Mouse (Mus musculus) heart, embryonic 16.5 days (tissue): ENCODE data around the gene Wdr48. TPM values are rescaled to one million over a fixed set of nuclear protein-coding genes. Genes with fewer than 3 reads are reported as not detected.
A peak's percentile ranks its signal among the peaks of the same experiment; 100 is the strongest.

Source experiments
- ATAC-seq: fragments of 200-750 bp; cut with Nextera tagmentation; replicated peaks from 2 replicates; pipeline ENCODE4 v1.8.0; 2017; ENCODE audit warnings: moderate number of reproducible peaks; ENCODE audit not compliant: insufficient read depth, low FRiP score; ENCODE audit errors: extremely low read depth
- H3K27ac ChIP-seq: fragments of 300-500 bp; sonication (generic); 2 replicates; pipeline ENCODE4 v1.5.1; 2014; ENCODE audit warnings: mild to moderate bottlenecking, low read length, control low read depth, moderate library complexity
- H3K27me3 ChIP-seq: fragments of 300-500 bp; sonication (generic); 2 replicates; pipeline ENCODE4 v1.6.1; 2014; ENCODE audit warnings: low read length, mixed read lengths; ENCODE audit not compliant: control insufficient read depth, insufficient read depth
- H3K36me3 ChIP-seq: fragments of 300-500 bp; sonication (generic); 2 replicates; pipeline ENCODE4 v1.6.1; 2014; ENCODE audit not compliant: control insufficient read depth, insufficient read depth
- H3K4me1 ChIP-seq: fragments of 300-500 bp; sonication (generic); 2 replicates; pipeline ENCODE4 v1.6.1; 2014; ENCODE audit warnings: low read length, mixed read lengths; ENCODE audit not compliant: control insufficient read depth, insufficient read depth
- H3K4me2 ChIP-seq: fragments of 300-500 bp; sonication (generic); 2 replicates; pipeline ENCODE4 v1.6.1; 2014; ENCODE audit warnings: low read depth, mild to moderate bottlenecking, control low read depth, low read length
- H3K4me3 ChIP-seq: fragments of 300-500 bp; sonication (generic); 2 replicates; pipeline ENCODE4 v1.5.1; 2014; ENCODE audit warnings: mild to moderate bottlenecking, control low read depth, low read length
- H3K9ac ChIP-seq: fragments of 300-500 bp; sonication (generic); 2 replicates; pipeline ENCODE4 v1.6.1; 2014; ENCODE audit warnings: low read length, control low read depth
- H3K9me3 ChIP-seq: fragments of 300-500 bp; sonication (generic); replicated peaks from 2 replicates; pipeline ENCODE4 v1.6.1; 2016; ENCODE audit warnings: low read length; ENCODE audit not compliant: control insufficient read depth
- WGBS: fragments of 180-500 bp; shearing (Covaris S2); extraction: QIAGEN DNeasy Blood & Tissue Kit; methylation state at CpG from one replicate; pipeline ENCODE4 v1.1.7; 2014; 5-methylcytosine and 5-hydroxymethylcytosine counted together
- polyA plus RNA-seq: library from polyadenylated mRNA; unstranded; fragments of >200 nt; fragmentation: Nextera tagmentation; extraction: Ambion mirVana; gene quantifications from 2 replicates; pipeline ENCODE4 v1.2.1, GENCODE M21; 2015

Gene Wdr48
- polyA plus RNA-seq, 1 experiment from 2014 or later, result 36.1 TPM

DNA sequence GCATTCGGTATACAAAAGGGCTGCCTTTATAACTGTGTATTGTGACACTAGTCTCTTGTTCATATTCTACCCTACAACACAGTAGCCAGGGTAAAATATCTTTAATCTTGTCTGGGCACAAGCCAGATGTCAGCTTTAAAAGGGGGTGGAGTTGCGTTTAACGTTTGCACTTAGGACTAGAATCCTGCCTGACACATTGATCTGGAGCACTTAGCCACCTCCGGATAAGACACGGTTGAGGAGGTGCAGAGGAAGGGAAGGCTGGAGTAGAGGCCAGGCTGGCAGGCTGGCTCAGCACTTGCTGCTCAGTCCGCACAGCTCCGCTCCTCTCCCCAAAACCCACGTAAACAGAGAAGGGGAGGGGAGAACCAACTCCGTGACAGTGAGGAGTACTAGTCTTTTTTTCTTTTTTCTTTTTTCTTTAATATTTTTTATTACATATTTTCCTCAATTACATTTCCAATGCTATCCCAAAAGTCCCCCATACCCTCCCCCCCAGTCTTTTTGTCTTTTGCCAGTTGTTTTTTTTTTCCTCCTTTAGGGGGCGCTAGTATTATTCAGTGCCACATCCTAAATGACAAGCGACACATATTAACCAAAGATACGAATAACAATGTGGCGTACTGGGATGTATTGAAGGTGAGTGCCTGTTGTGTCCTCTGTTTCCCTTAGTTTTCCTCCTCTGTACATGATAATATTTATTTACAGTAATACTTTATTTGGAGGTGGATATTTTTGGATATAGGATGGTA lies 18.6 kb downstream of the Wdr48 start:
- Histone ChIP-seq H3K36me3 (peaks cover 55% of the 10 kb centered on the region), H3K27ac (no peak overlapping the region), H3K9ac (no peak overlapping the region), H3K4me1 (no peaks in the 10 kb centered on the region), H3K9me3 (no peaks in the 10 kb centered on the region), H3K27me3 (no peaks in the 10 kb centered on the region), H3K4me3 (no peak overlapping the region), H3K4me2 (no peak overlapping the region)
- no peak for ATAC-seq
- 78% methylated on average over 13 of the region's 13 CpGs for WGBS

DNA sequence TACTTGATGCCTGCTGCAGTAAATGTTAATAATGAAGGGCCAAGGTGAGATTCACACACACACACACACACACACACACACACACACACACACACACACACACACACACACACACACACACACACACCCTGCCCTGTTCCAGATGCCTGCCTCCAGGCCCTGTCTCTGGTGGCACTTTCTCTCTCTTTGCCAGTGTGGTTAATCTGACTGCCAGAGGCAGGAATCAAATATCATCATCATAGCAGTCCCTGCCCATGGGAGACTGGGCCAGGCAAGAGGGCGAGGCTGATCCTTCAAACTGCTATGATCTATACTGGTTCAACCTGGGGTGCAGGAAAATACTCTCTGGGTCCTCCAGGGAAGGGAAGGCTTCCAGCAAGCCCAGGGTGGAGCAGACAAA lies 25.2 kb downstream of the Wdr48 start:
- WGBS, result 81% methylated on average over 1 of the region's 1 CpGs
- peaks cover 56% of the 10 kb centered on the region for H3K36me3 ChIP-seq
- H3K4me2 ChIP-seq, result no peak overlapping the region
- H3K4me1 ChIP-seq, result no peaks in the 10 kb centered on the region
- H3K9me3 ChIP-seq, result no peaks in the 10 kb centered on the region
- no peak overlapping the region for H3K9ac ChIP-seq
- no peaks in the 10 kb centered on the region for H3K27me3 ChIP-seq
- H3K4me3 ChIP-seq, result no peak overlapping the region
- ATAC-seq, result no peak
- no peak overlapping the region for H3K27ac ChIP-seq

GRCm38 (mm10) chr9:119923462-119923861 lies 28.8 kb downstream of the Wdr48 start:
- no peak for ATAC-seq
- Histone ChIP-seq H3K9ac (no peak overlapping the region), H3K4me2 (no peak overlapping the region), H3K27me3 (no peaks in the 10 kb centered on the region), H3K4me1 (no peaks in the 10 kb centered on the region), H3K4me3 (no peak overlapping the region), H3K27ac (no peak overlapping the region), H3K36me3 (peaks cover 73% of the 10 kb centered on the region), H3K9me3 (no peaks in the 10 kb centered on the region)
- WGBS, result 58% methylated on average over 4 of the region's 4 CpGs

GRCm38 (mm10) chr9:119925120-119925657 lies 30.5 kb downstream of the Wdr48 start:
- 76% methylated on average over 16 of the region's 16 CpGs for WGBS

DNA sequence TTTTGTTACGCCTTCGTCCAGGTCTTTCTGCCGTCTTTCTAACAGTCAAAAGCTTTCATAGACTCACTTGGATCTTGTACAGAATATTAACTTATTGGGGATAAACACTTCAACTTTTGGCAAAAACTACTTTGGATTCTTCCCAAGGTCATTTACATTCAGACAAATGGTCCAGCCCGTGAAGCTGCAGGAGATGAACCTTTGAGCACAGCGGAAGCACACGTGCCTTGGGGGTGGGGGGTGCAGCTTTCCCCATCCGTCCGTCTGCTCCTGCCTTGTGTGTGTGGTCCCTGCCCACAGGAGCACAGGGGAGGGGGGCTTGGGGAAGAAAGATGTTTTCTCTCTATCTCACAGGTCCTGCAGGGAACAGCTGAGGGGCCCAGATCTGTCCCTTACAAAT lies 31.1 kb downstream of the Wdr48 start:
- H3K36me3 ChIP-seq, result peaks cover 64% of the 10 kb centered on the region
- H3K27me3 ChIP-seq, result no peaks in the 10 kb centered on the region
- H3K9ac ChIP-seq, result no peak overlapping the region
- H3K9me3 ChIP-seq, result no peaks in the 10 kb centered on the region
- 84% methylated on average over 8 of the region's 8 CpGs for WGBS
- no peak overlapping the region for H3K4me2 ChIP-seq
- no peak overlapping the region for H3K27ac ChIP-seq
- no peak overlapping the region for H3K4me3 ChIP-seq
- ATAC-seq, result no peak
- H3K4me1 ChIP-seq, result no peaks in the 10 kb centered on the region

More at GRCm38 (mm10) chr9:119925120-119925657, 30.5 kb downstream of the Wdr48 start:
- Histone ChIP-seq H3K36me3 (peaks cover 67% of the 10 kb centered on the region), H3K9me3 (no peaks in the 10 kb centered on the region), H3K9ac (no peak overlapping the region), H3K4me2 (no peak overlapping the region), H3K4me3 (no peak overlapping the region), H3K4me1 (no peaks in the 10 kb centered on the region), H3K27me3 (no peaks in the 10 kb centered on the region), H3K27ac (no peak overlapping the region)
- ATAC-seq, result no peak

DNA sequence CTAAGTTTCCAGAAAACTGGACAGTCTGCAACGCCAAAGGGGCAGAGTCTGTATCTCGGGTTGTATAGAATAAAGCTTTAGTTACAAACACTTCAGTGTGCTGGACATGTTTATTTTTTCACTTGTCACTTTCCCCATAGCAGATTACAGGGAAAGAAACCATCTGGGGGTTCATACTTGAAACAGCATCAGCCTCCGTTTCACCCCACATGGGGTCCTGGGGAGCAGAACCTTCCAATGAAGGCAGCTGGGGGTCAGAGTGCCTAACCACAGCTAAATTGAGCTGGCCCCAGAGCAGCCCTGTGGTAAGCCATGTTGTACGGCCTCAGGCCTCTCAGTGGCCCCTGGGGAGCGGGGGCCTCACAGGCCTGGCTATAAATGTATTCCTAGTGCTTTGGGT lies 31.8 kb downstream of the Wdr48 start:
- 74% methylated on average over 5 of the region's 5 CpGs for WGBS
- H3K36me3 ChIP-seq, result peaks cover 62% of the 10 kb centered on the region
- H3K4me3 ChIP-seq, result no peak overlapping the region
- no peaks in the 10 kb centered on the region for H3K9me3 ChIP-seq
- H3K27ac ChIP-seq, result no peak overlapping the region
- no peak for ATAC-seq
- no peak overlapping the region for H3K4me2 ChIP-seq
- H3K27me3 ChIP-seq, result no peaks in the 10 kb centered on the region
- no peaks in the 10 kb centered on the region for H3K4me1 ChIP-seq
- H3K9ac ChIP-seq, result no peak overlapping the region

GRCm38 (mm10) chr9:119932358-119932757 lies 37.7 kb downstream of the Wdr48 start:
- no peaks in the 10 kb centered on the region for H3K9me3 ChIP-seq
- H3K4me3 ChIP-seq, result no peak overlapping the region
- ATAC-seq, result no peak
- H3K27me3 ChIP-seq, result no peaks in the 10 kb centered on the region
- no peak overlapping the region for H3K27ac ChIP-seq
- WGBS, result 79% methylated on average over 12 of the region's 12 CpGs
- no peak overlapping the region for H3K4me2 ChIP-seq
- peaks cover 19% of the 10 kb centered on the region for H3K36me3 ChIP-seq
- H3K9ac ChIP-seq, result no peak overlapping the region
- peaks cover 4% of the 10 kb centered on the region for H3K4me1 ChIP-seq

GRCm38 (mm10) chr9:119933675-119934074 lies 39.0 kb downstream of the Wdr48 start:
- H3K4me1 ChIP-seq, result peaks cover 4% of the 10 kb centered on the region
- H3K27me3 ChIP-seq, result no peaks in the 10 kb centered on the region
- H3K27ac ChIP-seq, result no peak overlapping the region
- WGBS, result 88% methylated on average over 6 of the region's 6 CpGs
- H3K4me3 ChIP-seq, result no peak overlapping the region
- H3K4me2 ChIP-seq, result no peak overlapping the region
- H3K9me3 ChIP-seq, result no peaks in the 10 kb centered on the region
- no peak overlapping the region for H3K9ac ChIP-seq
- H3K36me3 ChIP-seq, result peaks cover 6% of the 10 kb centered on the region; the same call in 1 of the 2 replicates
- ATAC-seq, result no peak

GRCm38 (mm10) chr9:119937005-119937773 lies 42.5 kb downstream of the Wdr48 start, which contains the start of the genes Gorasp1 and Ttc21a:
Gene Gorasp1 (minus strand): TSS chr9:119937565.
Gene Ttc21a (plus strand): TSS chr9:119937606.
- no peaks in the 10 kb centered on the region for H3K27me3 ChIP-seq
- ATAC-seq, result peak; percentile 95
- no peaks in the 10 kb centered on the region for H3K9me3 ChIP-seq
- H3K4me2 ChIP-seq, result peak within 1 kb of the TSS; percentile 87
- peak within 1 kb of the TSS; percentile 80 for H3K4me3 ChIP-seq
- H3K27ac ChIP-seq, result peak within 1 kb of the TSS; percentile 69
- peak within 1 kb of the TSS; percentile 89 for H3K9ac ChIP-seq
- under 1% methylated on average over 40 of the region's 40 CpGs for WGBS
- H3K4me1 ChIP-seq, result peaks cover 4% of the 10 kb centered on the region
- no peaks in the 10 kb centered on the region for H3K36me3 ChIP-seq
